Mouse (Mus musculus) subcutaneous adipose tissue, adult 2 months (tissue): ENCODE measurements around the gene Htatip2. TPM values are rescaled to one million over a fixed set of nuclear protein-coding genes. Genes with fewer than 3 reads are reported as not detected.

ENCODE experiments used
- polyA plus RNA-seq: library from polyadenylated mRNA; depleted of rRNA; stranded (reverse); fragments of >200 nt; gene quantifications from 2 replicates; pipeline ENCODE4 v1.2.3, GENCODE M21; 2012; ENCODE audit warnings: low replicate concordance; rRNA removed

Gene Htatip2
- 10.5 and 30.0 TPM in 2 replicates for polyA plus RNA-seq

DNA sequence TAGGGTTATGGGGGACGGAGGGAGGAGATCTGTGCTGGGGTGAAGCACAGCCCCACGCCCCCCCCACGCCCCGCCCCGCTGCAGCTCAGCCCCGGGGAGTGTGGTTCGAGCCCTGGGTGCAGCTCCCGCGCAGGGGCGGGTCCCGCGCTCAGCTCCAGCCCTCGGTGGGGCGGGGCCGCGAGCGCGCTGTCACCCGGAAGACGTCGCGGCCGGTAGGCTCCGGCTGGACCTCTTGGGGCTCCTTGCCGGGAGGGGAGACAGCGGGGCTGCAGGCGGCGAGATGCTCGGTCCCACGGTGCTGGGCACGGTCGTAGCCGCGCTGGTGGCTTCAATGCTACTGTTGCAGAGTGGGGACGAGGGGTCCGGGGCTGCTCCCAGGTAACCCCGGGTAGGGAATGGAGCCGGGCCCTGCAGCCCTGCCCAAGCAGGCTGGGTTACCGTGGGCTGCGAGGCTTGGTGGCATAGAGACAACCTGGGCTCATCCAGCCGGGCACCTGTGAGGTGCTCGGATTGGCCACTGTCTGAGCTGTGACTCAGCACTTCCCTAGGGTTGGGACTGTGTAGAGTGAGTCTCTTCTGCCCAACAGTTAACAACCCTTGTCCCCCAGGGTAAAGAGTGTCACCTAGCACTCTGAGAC is at the start of gene Htatip2:
Htatip2 (plus strand) TSS at position 182 of the 638 bp plus-strand sequence.

DNA sequence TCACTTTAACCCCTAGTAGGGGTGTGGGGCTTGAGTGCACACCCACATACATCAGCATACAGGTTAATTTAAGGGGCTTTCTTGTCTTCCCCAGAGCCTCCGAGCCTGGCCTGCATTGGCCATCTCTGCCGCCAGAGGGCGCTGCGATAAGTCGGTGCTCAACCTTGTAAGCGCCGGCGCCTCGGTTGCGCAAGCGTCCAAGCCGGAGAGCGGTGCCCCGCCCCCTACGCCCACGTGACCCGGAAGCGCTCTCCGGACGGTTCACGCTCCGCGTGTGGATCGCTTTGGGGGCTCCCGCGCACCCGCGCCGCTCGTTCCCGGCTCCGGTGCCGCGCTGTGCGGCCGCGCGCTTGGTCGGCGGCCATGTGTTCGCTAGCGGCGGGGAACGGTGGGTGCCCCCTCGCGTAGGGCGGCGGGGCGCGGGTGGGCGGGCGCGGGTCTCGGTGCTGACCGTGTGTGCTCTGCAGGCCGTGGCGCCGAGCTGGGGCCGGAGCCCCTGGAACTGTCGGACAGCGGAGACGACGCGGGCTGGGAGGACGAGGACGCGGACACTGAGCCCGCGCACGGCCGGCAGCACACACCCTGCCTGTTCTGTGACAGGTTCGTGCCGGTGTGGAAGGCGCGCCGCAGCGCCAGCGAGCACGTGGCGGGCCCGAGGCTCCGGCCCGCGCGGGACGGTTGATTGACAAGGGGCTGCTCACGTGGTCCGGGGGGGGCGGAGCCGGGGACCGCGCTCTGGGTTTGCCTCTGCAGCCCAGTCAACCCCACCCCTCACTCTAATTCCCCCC is 19.4 kb downstream of the Htatip2 start, which contains the start of gene Prmt3:
Prmt3 (plus strand) TSS at position 233 of the 788 bp plus-strand sequence.

Other genes with a start within 250 kb of the Htatip2 start
- gene Dbx1, start 122.3 kb upstream of the Htatip2 start, polyA plus RNA-seq, result not detected in 2 replicates
- 9.3 and 27.4 TPM in 2 replicates for gene Prmt3, start 19.2 kb downstream of the Htatip2 start, polyA plus RNA-seq
- gene Slc6a5, start 151.0 kb downstream of the Htatip2 start, polyA plus RNA-seq, result not detected in 2 replicates
- gene Nell1, start 215.7 kb downstream of the Htatip2 start, polyA plus RNA-seq, result 0.21 and 7.2 TPM in 2 replicates